Mouse (Mus musculus) left cerebral cortex, adult 11 months (tissue): Measurements from ENCODE around the gene Inca1.

Experiments
- DNase-seq: peaks from one replicate; pipeline ENCODE4 v3.0.0; 2022; ENCODE audit warnings: low spot score

The Inca1 gene

DNA sequence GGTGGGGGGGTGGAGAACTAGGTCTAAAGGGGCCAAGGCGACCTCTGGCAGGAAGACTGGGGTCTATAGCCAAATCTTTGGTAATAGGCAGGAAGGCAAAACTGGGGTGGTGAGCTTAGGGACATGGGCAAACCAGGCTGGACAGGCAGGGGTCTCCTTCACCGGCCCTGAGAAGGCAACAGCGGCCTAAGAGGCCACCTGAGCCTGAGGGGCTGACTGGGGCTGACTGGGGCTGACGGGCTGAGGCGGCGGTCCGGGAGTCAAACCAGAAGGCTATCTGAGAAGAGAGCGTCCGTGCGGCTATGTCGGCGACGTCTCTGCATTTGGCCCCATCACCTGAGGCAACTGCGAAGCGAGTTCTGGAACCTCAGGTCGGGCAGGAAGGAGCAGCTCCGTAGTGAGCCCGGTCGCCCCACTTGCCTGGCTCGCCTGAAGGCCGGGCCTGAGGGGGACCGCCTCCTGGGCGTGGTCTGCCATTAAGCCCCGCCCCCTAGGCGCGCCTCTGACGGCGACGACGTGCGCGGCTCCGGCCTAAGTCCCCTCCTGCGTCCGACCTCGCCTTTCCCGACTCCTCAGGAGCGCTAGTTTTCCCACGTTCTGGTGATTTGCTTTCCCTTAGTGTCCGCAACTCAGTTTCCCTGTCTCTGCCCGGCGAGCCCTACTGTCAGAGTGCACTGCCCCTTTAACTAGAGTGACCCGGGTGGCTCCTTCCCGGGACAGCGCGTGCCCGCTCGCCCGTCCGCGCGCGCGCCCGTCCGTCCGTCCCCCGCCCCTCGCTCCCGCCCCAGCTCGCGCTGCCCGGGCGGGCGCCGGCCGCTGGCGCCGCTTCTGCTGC, at the start of gene Inca1, which contains the start of gene Kif1c:
Inca1 (minus strand) TSS at position 434 of the 835 bp plus-strand sequence.
Kif1c (plus strand) TSS at position 827 of the 835 bp plus-strand sequence.
- DNase-seq, result peak; percentile 86

DNA sequence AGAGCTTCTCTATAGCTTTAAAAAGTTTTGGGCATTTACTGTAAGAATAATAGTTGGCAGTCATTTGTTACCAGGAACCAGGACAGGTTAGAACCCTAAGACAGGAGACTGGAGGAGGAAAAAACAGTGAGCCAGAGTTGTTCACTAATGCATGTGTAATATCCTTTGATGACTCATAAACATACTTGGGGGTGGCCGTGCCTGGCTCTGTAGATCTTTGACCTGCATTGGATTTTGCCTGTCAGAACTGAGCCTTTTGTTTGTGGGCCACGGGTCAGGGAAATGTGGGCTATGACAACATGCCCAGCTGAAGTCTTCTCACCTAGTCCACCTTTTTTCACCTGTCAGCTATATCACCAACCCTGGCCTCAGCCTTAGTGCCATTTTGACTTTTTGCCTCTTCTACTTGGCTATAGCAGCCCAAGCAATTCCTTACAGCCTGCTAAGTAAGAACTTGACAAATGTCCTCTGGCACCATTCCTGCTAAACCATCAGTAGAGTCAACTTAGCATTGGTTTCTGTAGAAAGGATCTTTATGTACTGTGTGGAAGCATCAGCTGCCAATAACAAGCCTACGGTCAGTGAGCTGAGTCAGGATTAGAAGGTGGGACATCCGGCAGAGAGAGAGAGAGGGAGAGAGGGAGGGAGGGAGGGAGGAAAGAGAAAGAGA, 48.1 kb upstream of the Inca1 start:
- no peak for DNase-seq

DNA sequence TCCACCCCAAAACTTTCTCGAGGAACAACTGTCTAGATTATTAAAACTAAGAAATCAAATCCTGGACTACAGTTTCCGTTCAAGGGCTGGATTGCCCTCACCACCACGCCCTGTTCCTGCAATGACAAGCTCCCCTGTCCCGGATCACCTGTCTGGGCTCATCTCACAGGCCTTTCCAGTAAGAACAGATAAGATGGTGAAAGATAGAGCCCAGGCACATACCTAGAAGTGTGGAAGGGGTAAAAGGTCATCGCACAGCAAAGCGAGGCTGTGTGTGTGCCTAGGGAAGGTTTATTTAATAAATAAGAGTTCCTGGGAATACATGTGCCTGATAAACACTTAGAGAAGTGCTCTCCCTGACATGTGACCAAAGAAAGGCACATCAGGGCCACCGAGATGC, 45.7 kb upstream of the Inca1 start:
- DNase-seq, result no peak

DNA sequence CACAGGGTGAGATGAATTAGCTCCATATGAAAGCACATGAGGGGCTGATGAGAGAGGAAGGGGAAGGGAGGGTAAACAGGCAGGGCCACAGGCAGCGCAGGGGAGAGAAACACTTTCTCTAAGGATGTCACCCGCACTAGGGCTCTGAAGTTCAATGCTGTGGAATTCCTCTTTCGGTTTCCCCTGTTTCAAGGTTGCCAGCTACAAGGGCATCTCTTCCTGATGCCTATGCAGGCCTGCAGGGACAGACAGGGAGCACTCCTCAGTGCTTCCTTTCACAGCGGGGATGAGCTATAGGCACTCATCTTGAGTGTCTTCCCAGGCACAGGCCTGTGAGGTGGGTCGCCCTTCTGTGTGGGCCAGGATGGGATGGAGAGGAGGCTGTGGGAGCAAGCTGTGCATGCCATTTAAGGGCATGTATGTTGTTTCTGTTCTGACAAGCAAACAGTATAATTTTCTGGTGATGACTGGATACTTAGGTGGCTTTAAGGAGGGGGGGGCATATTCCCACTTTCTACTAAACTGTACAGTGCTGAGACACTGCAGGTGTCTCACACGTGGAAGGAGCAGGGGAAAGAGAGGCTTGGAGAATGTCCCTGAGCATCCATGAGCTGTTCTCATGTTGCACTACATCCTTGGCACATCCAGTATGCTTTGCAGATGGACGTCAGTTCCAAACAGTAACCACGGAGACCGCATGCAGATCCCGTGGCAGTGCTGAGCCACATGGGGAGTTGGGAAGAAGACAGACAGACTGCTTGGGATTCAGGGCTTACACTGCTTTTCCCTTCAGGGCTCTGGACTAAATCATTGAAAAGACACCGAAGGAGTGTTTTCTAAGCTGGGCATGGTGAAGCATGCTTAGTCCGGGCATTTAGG, 42.9 kb upstream of the Inca1 start:
- DNase-seq, result no peak

DNA sequence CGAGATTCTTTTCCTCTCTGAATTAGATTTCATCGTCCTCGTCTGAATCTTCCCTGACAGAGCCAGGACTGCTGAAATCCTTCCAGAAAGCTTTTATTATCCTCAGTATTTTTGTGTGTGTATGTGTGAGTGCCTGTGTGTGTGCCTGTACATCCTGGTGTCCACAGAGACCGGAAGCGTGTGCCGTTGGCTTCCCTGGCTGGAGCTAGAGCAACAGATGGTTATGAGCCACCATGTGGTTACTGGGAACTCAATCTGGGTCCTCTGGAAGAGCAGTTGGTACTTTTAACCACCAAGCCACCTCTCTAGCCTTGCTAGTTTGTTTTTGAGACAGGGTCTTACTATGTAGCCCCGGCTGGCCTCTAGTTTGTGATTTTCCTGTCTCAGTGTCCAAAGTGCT, 42.2 kb upstream of the Inca1 start:
- DNase-seq, result no peak

DNA sequence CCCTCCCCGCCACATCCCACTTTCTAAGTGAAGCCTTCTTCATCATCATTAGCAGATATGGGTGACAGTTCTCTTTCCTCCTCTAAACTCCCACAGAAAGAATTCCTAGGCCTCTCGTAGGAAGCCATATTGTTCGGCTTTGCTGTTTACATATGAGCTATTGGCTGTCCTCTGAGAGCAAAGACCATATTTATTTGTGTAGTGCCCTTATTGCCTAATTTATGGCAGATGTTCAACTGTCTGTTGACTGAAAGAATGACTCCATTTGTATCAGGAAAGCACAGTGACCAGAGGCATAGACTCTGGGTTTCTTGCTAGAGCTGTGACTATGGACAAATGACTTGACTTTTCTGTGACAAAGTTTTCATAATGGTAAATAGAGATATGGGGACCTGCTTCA, 41.6 kb upstream of the Inca1 start:
- DNase-seq, result no peak

DNA sequence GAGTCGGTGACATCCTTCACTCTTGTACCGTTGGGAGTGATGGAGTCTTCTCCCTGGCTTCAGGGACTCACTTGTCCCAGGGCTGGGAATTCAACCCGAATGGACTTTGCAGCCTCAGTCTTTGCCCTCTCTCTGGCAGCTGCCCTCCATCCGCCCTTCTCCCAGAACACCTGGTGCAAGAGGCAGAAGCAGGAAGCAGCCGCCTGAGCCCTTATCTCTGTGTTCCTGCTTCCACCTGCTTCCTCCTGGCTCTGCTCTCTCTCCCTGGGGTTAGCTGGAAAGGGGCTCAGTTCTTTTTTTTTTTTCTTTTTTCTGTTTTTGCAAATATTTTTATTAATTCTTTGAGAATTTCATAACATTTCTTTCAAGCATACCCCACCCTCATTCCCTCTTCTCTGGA, 37.8 kb upstream of the Inca1 start:
- no peak for DNase-seq

DNA sequence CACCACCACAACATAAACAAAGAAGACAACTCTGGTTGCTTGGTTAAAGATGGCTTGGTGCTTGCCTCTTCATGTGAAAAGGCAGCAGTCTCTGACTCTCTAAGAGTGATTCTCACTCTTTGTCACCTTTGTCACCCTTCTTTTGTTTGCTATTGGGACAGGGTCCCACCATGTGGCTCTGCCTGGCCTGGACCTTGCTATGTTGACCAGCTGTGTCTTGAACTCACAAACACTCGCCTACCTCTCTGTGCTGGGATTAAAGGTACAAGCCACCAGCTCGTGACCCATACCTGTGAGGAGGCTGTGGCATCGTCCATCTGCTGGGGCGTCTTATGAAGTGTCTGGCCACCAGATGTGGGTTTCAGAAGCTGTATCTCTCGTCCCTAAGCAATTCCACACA, 33.3 kb upstream of the Inca1 start:
- no peak for DNase-seq

DNA sequence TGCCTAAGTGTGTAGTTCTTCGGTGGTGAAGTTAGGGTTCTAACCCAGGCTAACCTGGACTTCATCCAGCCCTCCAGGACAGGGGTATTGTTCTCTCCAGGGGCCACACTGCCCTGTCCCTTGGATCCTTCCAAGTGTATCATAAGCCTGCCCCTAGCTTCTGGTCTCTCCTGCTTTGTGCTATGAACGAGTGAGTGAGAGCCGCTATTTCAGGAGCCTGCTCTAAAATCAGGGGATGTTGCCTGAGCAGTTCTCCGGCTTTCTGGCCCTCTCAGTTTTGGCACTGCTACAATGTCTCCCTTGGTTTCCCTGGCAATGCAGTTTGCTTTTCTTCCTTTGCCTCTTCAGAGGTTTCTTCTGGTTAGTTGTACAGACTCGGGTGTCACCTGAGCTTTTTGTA, 31.2 kb upstream of the Inca1 start:
- peak; percentile 47 for DNase-seq

DNA sequence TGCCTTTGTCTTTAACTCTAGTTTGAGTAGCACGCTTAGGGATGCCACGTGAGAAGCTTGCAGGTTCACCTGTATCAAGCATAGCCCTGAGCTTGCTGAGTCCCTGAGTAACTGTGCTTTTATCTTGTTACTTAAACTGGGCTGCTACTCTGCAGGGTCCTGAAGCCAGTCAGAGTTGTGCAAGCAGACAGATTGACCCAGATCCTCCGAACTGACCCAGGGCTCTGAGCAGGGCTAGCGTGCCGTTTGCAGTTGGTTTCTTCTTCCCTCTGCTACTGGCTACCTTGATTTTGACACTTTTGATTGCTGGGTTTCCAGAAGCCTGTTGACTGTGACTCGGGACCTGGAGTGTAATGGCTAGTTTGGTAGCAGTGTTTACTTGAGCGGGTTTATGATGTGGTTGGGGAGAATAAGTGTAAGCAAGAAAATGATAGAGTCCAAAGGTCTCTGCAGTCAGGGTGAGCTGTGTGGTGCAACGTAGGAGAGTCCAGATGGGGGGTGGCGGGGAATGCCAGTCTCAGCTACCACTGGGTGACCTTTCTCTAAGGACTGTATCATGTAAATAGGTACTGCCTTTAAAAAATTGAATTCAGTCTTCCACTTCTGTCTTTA, 30.6 kb upstream of the Inca1 start:
- DNase-seq, result no peak

DNA sequence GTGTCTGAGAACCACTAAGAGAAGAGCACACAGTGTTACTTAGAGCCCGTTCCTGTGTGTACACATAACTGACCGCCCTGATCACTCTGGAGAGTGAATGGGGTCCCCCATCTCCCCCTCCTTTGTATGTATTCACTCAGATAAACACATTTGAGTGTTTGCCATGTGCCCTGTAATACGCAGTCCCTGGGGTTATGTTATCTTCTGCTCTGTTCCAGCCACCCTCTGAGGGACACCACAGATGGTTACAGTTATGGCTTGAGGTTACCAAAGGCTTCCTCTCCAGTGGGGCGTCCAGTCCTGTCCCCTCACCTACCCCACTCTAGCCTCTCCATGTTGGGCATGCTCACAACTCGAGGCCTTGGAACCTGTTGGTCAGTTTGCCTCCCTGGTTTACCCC, 27.4 kb upstream of the Inca1 start:
- DNase-seq, result no peak

DNA sequence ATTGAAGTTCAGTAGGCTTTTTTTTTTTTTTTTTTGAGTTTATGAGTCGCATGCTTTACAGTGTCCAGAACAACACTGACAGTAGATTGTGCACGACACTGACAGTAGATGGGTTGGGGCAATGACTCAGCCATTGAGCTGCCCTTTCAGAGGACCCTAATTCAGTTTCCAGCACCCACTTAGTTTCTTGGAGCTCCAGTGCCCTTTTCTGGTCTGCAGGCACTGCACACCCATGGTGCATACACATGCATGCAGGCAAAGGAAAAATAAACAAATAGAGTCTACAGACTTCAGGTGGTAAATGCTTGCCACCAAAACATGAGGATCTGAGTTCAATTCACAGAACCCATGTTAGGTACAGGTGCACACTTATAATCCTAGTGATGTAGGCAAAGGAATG, 26.6 kb upstream of the Inca1 start:
- no peak for DNase-seq

DNA sequence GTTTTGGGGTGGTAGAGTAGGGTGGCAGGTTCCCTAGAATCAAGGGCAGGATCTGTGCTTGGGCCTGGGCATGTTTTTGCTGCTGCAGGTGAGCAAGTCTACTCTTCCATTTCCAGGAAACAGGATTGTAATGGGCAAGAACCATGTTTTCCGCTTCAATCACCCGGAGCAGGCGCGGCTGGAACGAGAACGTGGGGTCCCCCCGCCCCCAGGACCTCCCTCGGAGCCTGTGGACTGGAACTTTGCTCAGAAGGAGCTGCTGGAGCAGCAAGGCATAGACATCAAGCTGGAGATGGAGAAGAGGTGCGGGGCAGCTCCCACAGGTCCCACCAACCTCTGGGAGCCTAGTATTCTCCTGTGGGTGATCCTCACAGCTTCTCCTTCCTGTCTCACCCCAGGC, 24.8 kb upstream of the Inca1 start:
- DNase-seq, result no peak

DNA sequence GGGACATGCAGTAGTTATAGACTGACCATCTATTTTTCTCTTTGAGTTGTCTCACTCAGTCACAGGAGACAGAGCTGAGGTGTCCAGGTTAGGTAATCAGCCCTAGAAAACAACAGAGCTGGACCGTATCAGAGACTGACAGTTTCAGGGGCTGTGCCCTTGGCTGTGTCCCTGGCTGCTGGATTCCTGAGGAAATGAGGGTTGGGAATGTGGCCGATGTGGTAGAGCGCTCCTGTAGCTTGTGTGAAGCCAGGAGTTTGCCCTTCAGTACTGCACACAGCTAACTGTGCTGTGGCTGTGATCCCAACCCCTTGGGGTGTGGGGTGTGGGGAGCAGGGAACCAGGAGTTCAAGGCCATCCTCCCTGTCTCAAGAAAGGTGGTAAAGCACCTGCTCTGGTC, 21.1 kb upstream of the Inca1 start:
- DNase-seq, result no peak

DNA sequence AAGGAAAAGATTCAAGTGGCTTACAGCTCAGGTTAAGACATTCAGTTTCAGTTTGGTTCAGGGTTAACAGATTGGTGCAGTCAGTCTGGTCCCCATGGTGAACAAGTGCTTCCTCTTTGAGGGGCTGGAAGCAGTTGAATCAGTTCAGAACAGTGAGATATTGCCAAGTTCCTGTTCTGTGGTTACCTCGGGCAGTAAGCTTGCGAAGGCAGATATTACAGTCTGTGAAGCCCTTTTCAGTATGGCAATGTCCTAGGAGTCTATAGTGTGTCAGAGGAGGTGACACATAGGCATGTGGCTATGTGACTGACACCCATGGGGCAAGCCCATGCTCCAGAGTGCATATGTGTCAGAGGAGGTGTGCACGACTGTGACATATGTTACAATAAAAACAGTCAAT, 20.6 kb upstream of the Inca1 start:
- no peak for DNase-seq

DNA sequence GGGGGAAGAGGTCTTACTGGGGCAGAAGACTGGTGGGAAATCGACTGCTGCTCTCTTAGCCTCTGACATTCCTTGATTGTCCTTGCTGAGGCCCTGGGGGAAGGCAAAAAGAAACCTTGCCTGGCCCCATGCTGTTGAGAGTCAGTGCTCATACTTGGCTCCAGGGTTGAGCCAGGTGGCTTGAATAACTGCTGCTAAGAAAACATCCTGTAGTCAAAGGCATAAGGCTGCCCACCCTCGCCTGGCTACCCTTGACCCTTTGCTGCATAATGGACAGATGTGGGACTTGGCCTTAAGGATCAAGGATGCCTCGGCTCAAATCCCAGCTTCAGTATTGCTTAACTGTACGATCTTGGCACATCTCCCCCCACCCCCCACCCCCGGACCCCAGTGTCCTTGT, 18.5 kb upstream of the Inca1 start:
- DNase-seq, result no peak

DNA sequence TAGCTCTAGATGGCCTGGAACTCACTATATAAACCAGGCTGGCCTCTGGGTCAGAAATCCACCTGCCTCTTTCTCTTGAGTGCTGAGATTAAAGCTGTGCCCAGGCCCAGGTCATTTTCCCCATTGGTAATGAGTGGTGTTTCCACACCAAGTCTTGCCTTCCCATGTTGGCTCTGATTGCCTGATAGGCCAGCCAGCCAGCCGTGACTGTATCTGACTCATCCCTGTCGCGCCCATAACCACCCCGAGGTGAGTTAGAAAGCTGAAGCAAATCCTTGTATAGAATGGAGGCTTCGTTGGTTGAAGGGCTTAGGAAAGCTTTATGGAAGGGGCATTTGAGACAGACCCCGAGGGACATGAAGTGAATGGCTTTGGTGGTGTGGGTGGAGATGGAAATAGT, 15.9 kb upstream of the Inca1 start:
- DNase-seq, result no peak

DNA sequence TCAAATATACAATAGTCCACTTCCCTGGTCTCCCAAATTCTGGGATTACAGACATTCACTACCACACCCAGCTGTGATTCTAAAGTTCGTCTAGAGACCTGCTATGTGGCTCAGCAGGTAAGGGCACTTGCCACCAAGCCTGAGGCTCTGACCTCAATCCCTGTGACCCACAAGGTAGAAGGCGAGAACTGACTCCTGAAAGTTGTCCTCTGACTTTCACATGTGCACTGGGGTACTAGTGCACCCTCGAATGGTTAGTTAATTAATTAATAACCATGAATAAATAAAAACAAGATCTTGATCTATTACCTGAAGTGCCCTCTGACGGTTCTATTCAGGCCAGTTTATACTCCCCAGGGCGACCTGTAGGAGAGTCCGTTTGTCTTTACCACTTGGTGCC, 13.3 kb upstream of the Inca1 start:
- no peak for DNase-seq

DNA sequence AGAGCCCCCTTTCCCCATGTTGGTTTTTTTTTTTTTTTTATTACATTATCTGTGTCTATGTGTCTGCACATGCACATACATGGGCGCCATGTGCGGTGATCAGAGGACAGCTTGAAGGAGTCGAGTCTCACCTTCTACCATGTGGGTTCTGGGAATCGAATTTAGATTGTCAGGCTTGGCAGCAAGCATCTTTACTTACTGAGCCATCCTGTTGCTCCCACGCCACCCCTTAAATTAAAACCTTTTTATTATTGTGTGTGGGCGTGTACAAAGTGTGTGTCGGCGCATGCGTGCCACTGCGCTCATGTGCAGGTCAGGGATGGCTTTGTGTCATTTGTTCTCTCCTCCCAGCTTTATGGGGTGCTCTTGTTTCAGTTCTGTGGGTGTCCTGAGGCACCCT, 11.1 kb upstream of the Inca1 start:
- no peak for DNase-seq

DNA sequence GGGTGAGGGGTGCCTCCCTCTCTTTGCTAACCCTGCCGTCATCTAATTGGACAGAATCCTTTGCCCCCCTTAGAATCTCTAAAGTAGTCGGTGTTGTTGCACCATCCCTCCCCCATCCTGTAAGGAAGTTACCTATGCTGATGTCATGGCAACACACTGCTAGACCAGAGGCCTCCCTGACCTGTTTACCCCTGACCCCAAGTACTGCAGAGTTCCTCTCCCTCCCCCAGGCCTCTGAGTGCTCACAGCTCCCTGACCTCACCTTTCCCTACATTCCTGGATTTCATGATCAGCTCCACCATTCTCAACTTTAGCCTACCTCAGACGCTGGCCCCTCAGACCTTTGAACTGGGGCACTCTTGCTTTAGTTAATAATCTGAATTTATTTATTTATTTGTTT, 6.2 kb upstream of the Inca1 start:
- DNase-seq, result no peak

DNA sequence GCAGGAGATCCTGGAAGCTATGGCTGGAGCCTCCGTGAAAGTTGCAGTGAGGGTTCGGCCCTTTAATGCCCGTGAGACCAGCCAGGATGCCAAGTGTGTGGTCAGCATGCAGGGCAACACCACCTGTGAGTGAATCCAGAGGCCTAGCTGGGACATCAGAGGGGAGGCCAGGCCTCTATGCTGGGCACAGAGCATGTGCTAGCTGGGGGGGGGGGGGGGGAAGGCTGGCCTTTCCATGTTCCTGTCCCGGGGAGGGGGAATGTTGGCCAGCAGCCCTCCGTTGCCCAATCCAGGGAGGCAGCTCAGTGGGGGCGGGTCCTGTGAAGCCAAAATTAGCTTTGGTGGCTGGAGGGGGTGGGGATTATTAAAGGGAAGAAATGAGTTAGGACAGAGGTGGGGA, 2.8 kb upstream of the Inca1 start:
- no peak for DNase-seq

DNA sequence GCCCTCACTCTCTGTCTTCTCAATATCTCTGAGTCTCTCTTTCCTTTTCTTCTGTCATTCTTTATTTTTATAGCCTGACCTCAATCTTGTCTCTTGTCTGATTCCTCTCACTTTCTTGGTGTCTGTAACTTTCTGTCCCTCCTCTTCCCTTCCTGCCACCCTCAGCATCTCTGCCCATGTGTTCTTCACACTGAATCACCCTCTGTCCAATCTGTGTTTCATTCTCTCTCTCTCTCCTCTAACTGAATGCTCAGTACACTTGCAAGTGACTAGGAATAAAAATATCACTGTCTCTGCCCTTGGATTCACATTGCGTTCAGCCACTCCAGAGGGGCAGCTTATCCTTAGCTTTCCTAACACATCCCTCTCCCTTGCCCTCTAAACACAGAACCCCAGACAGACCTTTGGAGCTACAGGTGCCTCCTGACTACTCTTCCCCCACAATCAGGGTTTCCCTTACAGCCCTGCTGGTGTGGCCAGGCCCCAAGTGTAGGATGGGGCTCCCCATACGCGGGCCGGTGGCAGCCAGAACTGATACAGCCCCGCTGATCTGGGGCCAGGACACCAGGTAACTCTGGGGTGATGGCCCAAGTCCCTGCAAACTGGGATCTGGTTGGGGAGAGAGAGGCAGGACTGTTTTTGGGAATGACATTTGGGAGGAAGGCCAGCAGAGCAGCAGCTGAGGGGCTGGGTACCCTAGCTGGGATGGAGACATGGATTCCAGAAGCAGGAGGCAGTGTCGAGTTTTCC, 2.2 kb upstream of the Inca1 start:
- no peak for DNase-seq
